Mouse (Mus musculus): Measurements from ENCODE around the gene Gm17657. TPM values are rescaled to one million over a fixed set of nuclear protein-coding genes. Genes with fewer than 3 reads are reported as not detected.

Gene Gm17657
- polyA plus RNA-seq, 1 experiment from 2014 or later, result not detected

- no peak overlapping the region for H3K4me2 ChIP-seq (ENCODE audit: low read length)
- no peak overlapping the region for H3K27ac ChIP-seq (replicated peaks; ENCODE audit: low read depth, low read length)
- peaks cover 14% of the 10 kb centered on the region for H3K4me1 ChIP-seq (ENCODE audit: control insufficient read depth, insufficient read depth, low read length)
- H3K27me3 ChIP-seq (ENCODE audit: control insufficient read depth, insufficient read depth, low read length), result no peaks in the 10 kb centered on the region
- DNase-seq (no peak), ATAC-seq (ENCODE audit: low FRiP score, low TSS enrichment) (no peak)
- H3K4me3 ChIP-seq (replicated peaks; ENCODE audit: low read depth, low read length), result no peak overlapping the region
- H3K9me3 ChIP-seq (ENCODE audit: control insufficient read depth, low read length), result no peaks in the 10 kb centered on the region
- no peak overlapping the region for H3K9ac ChIP-seq (replicated peaks; ENCODE audit: low read length)
- H3K36me3 ChIP-seq (ENCODE audit: control insufficient read depth, insufficient read depth, low read length), result no peaks in the 10 kb centered on the region
Measured at GRCm38 (mm10) chr17:29554176-29554575, 4.7 kb upstream of the Gm17657 start.

GRCm38 (mm10) chr17:29552162-29552732, 2.8 kb upstream of the Gm17657 start, which contains the start of gene Tmem217:
TSS of gene Tmem217 (minus strand) at chr17:29552385.
- ATAC-seq (ENCODE audit: low FRiP score, low TSS enrichment) (no peak), DNase-seq (no peak)
- Histone ChIP-seq H3K4me3 (replicated peaks; ENCODE audit: low read depth, low read length) (no peak within 1 kb of the TSS), H3K36me3 (ENCODE audit: control insufficient read depth, insufficient read depth, low read length) (no peaks in the 10 kb centered on the region), H3K9ac (replicated peaks; ENCODE audit: low read length) (no peak within 1 kb of the TSS), H3K4me1 (ENCODE audit: control insufficient read depth, insufficient read depth, low read length) (peaks cover 14% of the 10 kb centered on the region), H3K27ac (replicated peaks; ENCODE audit: low read depth, low read length) (no peak within 1 kb of the TSS), H3K9me3 (ENCODE audit: control insufficient read depth, low read length) (no peaks in the 10 kb centered on the region), H3K4me2 (ENCODE audit: low read length) (no peak within 1 kb of the TSS), H3K27me3 (ENCODE audit: control insufficient read depth, insufficient read depth, low read length) (no peaks in the 10 kb centered on the region)
- 93% methylated on average over 5 of the region's 5 CpGs for WGBS

GRCm38 (mm10) chr17:29551019-29551418, 1.6 kb upstream of the Gm17657 start:
- DNase-seq (no peak), ATAC-seq (ENCODE audit: low FRiP score, low TSS enrichment) (no peak)
- Histone ChIP-seq H3K36me3 (ENCODE audit: control insufficient read depth, insufficient read depth, low read length) (no peaks in the 10 kb centered on the region), H3K4me3 (replicated peaks; ENCODE audit: low read depth, low read length) (no peak overlapping the region), H3K27ac (replicated peaks; ENCODE audit: low read depth, low read length) (no peak overlapping the region), H3K4me1 (ENCODE audit: control insufficient read depth, insufficient read depth, low read length) (peaks cover 14% of the 10 kb centered on the region), H3K27me3 (ENCODE audit: control insufficient read depth, insufficient read depth, low read length) (no peaks in the 10 kb centered on the region), H3K9ac (replicated peaks; ENCODE audit: low read length) (no peak overlapping the region), H3K9me3 (ENCODE audit: control insufficient read depth, low read length) (no peaks in the 10 kb centered on the region), H3K4me2 (ENCODE audit: low read length) (peak overlapping the region; percentile 6; the same call in 1 of the 2 replicates)
- 64% methylated on average over 6 of the region's 6 CpGs for WGBS

- Histone ChIP-seq H3K4me2 (ENCODE audit: low read length) (peak overlapping the region; percentile 92), H3K4me1 (ENCODE audit: control insufficient read depth, insufficient read depth, low read length) (peaks cover 14% of the 10 kb centered on the region), H3K27ac (replicated peaks; ENCODE audit: low read depth, low read length) (no peak overlapping the region), H3K9me3 (ENCODE audit: control insufficient read depth, low read length) (no peaks in the 10 kb centered on the region), H3K27me3 (ENCODE audit: control insufficient read depth, insufficient read depth, low read length) (no peaks in the 10 kb centered on the region), H3K9ac (replicated peaks; ENCODE audit: low read length) (no peak overlapping the region), H3K36me3 (ENCODE audit: control insufficient read depth, insufficient read depth, low read length) (no peaks in the 10 kb centered on the region), H3K4me3 (replicated peaks; ENCODE audit: low read depth, low read length) (no peak overlapping the region)
- ATAC-seq (ENCODE audit: low FRiP score, low TSS enrichment), result peak; percentile 49
- DNase-seq, result peak; percentile 7
- 53% methylated on average over 8 of the region's 8 CpGs for WGBS
Measured at GRCm38 (mm10) chr17:29548994-29549393, 444 bp downstream of the Gm17657 start.

- DNase-seq (no peak), ATAC-seq (ENCODE audit: low FRiP score, low TSS enrichment) (no peak)
- WGBS, result 68% methylated on average over 3 of the region's 3 CpGs
- H3K4me2 ChIP-seq (ENCODE audit: low read length), result no peak overlapping the region
- no peak overlapping the region for H3K27ac ChIP-seq (replicated peaks; ENCODE audit: low read depth, low read length)
- H3K9me3 ChIP-seq (ENCODE audit: control insufficient read depth, low read length), result no peaks in the 10 kb centered on the region
- H3K9ac ChIP-seq (replicated peaks; ENCODE audit: low read length), result no peak overlapping the region
- H3K36me3 ChIP-seq (ENCODE audit: control insufficient read depth, insufficient read depth, low read length), result no peaks in the 10 kb centered on the region
- peaks cover 14% of the 10 kb centered on the region for H3K4me1 ChIP-seq (ENCODE audit: control insufficient read depth, insufficient read depth, low read length)
- H3K27me3 ChIP-seq (ENCODE audit: control insufficient read depth, insufficient read depth, low read length), result no peaks in the 10 kb centered on the region
- no peak overlapping the region for H3K4me3 ChIP-seq (replicated peaks; ENCODE audit: low read depth, low read length)
Measured at GRCm38 (mm10) chr17:29548494-29548893, 944 bp downstream of the Gm17657 start.

GRCm38 (mm10) chr17:29545241-29545640, 4.2 kb downstream of the Gm17657 start:
- ATAC-seq (ENCODE audit: low FRiP score, low TSS enrichment), result no peak
- Histone ChIP-seq H3K9ac (replicated peaks; ENCODE audit: low read length) (no peak overlapping the region), H3K4me2 (ENCODE audit: low read length) (no peak overlapping the region), H3K9me3 (ENCODE audit: control insufficient read depth, low read length) (no peaks in the 10 kb centered on the region), H3K27ac (replicated peaks; ENCODE audit: low read depth, low read length) (no peak overlapping the region), H3K36me3 (ENCODE audit: control insufficient read depth, insufficient read depth, low read length) (no peaks in the 10 kb centered on the region), H3K27me3 (ENCODE audit: control insufficient read depth, insufficient read depth, low read length) (no peaks in the 10 kb centered on the region), H3K4me3 (replicated peaks; ENCODE audit: low read depth, low read length) (no peak overlapping the region), H3K4me1 (ENCODE audit: control insufficient read depth, insufficient read depth, low read length) (peaks cover 2% of the 10 kb centered on the region; the same call in 1 of the 2 replicates)
- WGBS, result 94% methylated on average over 5 of the region's 5 CpGs
- DNase-seq, result no peak

GRCm38 (mm10) chr17:29544064-29544463, 5.4 kb downstream of the Gm17657 start:
- ATAC-seq (ENCODE audit: low FRiP score, low TSS enrichment) (no peak), DNase-seq (no peak)
- 74% methylated on average over 2 of the region's 2 CpGs for WGBS
- no peak overlapping the region for H3K9ac ChIP-seq (replicated peaks; ENCODE audit: low read length)
- no peak overlapping the region for H3K4me3 ChIP-seq (replicated peaks; ENCODE audit: low read depth, low read length)
- H3K9me3 ChIP-seq (ENCODE audit: control insufficient read depth, low read length), result no peaks in the 10 kb centered on the region
- H3K27ac ChIP-seq (replicated peaks; ENCODE audit: low read depth, low read length), result no peak overlapping the region
- H3K36me3 ChIP-seq (ENCODE audit: control insufficient read depth, insufficient read depth, low read length), result no peaks in the 10 kb centered on the region
- no peak overlapping the region for H3K4me2 ChIP-seq (ENCODE audit: low read length)
- no peaks in the 10 kb centered on the region for H3K4me1 ChIP-seq (ENCODE audit: control insufficient read depth, insufficient read depth, low read length)
- no peaks in the 10 kb centered on the region for H3K27me3 ChIP-seq (ENCODE audit: control insufficient read depth, insufficient read depth, low read length)

- WGBS, result 90% methylated on average over 19 of the region's 19 CpGs
- H3K27ac ChIP-seq (replicated peaks; ENCODE audit: low read depth, low read length), result no peak overlapping the region
- H3K27me3 ChIP-seq (ENCODE audit: control insufficient read depth, insufficient read depth, low read length), result no peaks in the 10 kb centered on the region
- no peak overlapping the region for H3K4me3 ChIP-seq (replicated peaks; ENCODE audit: low read depth, low read length)
- no peak overlapping the region for H3K4me2 ChIP-seq (ENCODE audit: low read length)
- no peak overlapping the region for H3K9ac ChIP-seq (replicated peaks; ENCODE audit: low read length)
- H3K36me3 ChIP-seq (ENCODE audit: control insufficient read depth, insufficient read depth, low read length), result no peaks in the 10 kb centered on the region
- DNase-seq (no peak), ATAC-seq (ENCODE audit: low FRiP score, low TSS enrichment) (no peak)
- no peaks in the 10 kb centered on the region for H3K9me3 ChIP-seq (ENCODE audit: control insufficient read depth, low read length)
- no peaks in the 10 kb centered on the region for H3K4me1 ChIP-seq (ENCODE audit: control insufficient read depth, insufficient read depth, low read length)
Measured at GRCm38 (mm10) chr17:29542831-29543690, 6.4 kb downstream of the Gm17657 start.

- no peak overlapping the region for H3K4me2 ChIP-seq (ENCODE audit: low read length)
- H3K27me3 ChIP-seq (ENCODE audit: control insufficient read depth, insufficient read depth, low read length), result no peaks in the 10 kb centered on the region
- no peaks in the 10 kb centered on the region for H3K4me1 ChIP-seq (ENCODE audit: control insufficient read depth, insufficient read depth, low read length)
- WGBS, result 77% methylated on average over 14 of the region's 14 CpGs
- H3K9me3 ChIP-seq (ENCODE audit: control insufficient read depth, low read length), result no peaks in the 10 kb centered on the region
- H3K27ac ChIP-seq (replicated peaks; ENCODE audit: low read depth, low read length), result no peak overlapping the region
- no peaks in the 10 kb centered on the region for H3K36me3 ChIP-seq (ENCODE audit: control insufficient read depth, insufficient read depth, low read length)
- ATAC-seq (ENCODE audit: low FRiP score, low TSS enrichment), result no peak
- no peak overlapping the region for H3K4me3 ChIP-seq (replicated peaks; ENCODE audit: low read depth, low read length)
- peak; percentile 37 for DNase-seq
- H3K9ac ChIP-seq (replicated peaks; ENCODE audit: low read length), result no peak overlapping the region
Measured at GRCm38 (mm10) chr17:29541419-29541818, 8.0 kb downstream of the Gm17657 start.

Measured in midbrain, embryonic 14.5 days (tissue).